Mouse (Mus musculus) heart, embryonic 11.5 days (tissue): ENCODE data around the gene 1110032A03Rik. TPM values are rescaled to one million over a fixed set of nuclear protein-coding genes. Genes with fewer than 3 reads are reported as not detected.

ENCODE experiments used
- ATAC-seq: fragments of 200-750 bp; cut with Nextera tagmentation; replicated peaks from 2 replicates; pipeline ENCODE4 v1.8.0; 2017; ENCODE audit warnings: moderate library complexity; ENCODE audit not compliant: insufficient number of reproducible peaks, low FRiP score, low TSS enrichment
- H3K27ac ChIP-seq: fragments of 300-500 bp; sonication (generic); 2 replicates; pipeline ENCODE4 v1.5.1; 2014; ENCODE audit warnings: mild to moderate bottlenecking, low read depth, low read length
- H3K27me3 ChIP-seq: fragments of 300-500 bp; sonication (generic); 2 replicates; pipeline ENCODE4 v1.6.1; 2014; ENCODE audit warnings: mild to moderate bottlenecking, low read length, mixed read lengths; ENCODE audit not compliant: control insufficient read depth, insufficient read depth
- H3K36me3 ChIP-seq: fragments of 300-500 bp; sonication (generic); 2 replicates; pipeline ENCODE4 v1.6.1; 2014; ENCODE audit warnings: mild to moderate bottlenecking, low read length, moderate library complexity, mixed read lengths; ENCODE audit not compliant: control insufficient read depth, insufficient read depth
- H3K4me1 ChIP-seq: fragments of 300-500 bp; sonication (generic); 2 replicates; pipeline ENCODE4 v1.6.1; 2014; ENCODE audit warnings: low read length; ENCODE audit not compliant: control insufficient read depth, insufficient read depth
- H3K4me2 ChIP-seq: fragments of 300-500 bp; sonication (generic); 2 replicates; pipeline ENCODE4 v1.6.1; 2014; ENCODE audit warnings: mild to moderate bottlenecking, moderate library complexity
- H3K4me3 ChIP-seq: fragments of 300-500 bp; sonication (generic); 2 replicates; pipeline ENCODE4 v1.5.1; 2014; ENCODE audit warnings: low read depth, low read length
- H3K9ac ChIP-seq: fragments of 300-500 bp; sonication (generic); 2 replicates; pipeline ENCODE4 v1.6.1; 2014; ENCODE audit warnings: mild to moderate bottlenecking, low read depth, low read length, moderate library complexity
- H3K9me3 ChIP-seq: fragments of 300-500 bp; sonication (generic); replicated peaks from 2 replicates; pipeline ENCODE4 v1.6.1; 2016; ENCODE audit warnings: low read length; ENCODE audit not compliant: control insufficient read depth
- WGBS: fragments of 180-500 bp; shearing (Covaris S2); extraction: QIAGEN DNeasy Blood & Tissue Kit; methylation state at CpG from one replicate; pipeline ENCODE4 v1.1.7; 2014; ENCODE audit not compliant: insufficient replicate concordance; 5-methylcytosine and 5-hydroxymethylcytosine counted together
- polyA plus RNA-seq: library from polyadenylated mRNA; unstranded; fragments of >200 nt; fragmentation: Nextera tagmentation; extraction: Ambion mirVana; gene quantifications from 2 replicates; pipeline ENCODE4 v1.2.1, GENCODE M21; 2014

The 1110032A03Rik gene
- polyA plus RNA-seq, 1 experiment from 2014 or later, result 22.2 TPM

DNA sequence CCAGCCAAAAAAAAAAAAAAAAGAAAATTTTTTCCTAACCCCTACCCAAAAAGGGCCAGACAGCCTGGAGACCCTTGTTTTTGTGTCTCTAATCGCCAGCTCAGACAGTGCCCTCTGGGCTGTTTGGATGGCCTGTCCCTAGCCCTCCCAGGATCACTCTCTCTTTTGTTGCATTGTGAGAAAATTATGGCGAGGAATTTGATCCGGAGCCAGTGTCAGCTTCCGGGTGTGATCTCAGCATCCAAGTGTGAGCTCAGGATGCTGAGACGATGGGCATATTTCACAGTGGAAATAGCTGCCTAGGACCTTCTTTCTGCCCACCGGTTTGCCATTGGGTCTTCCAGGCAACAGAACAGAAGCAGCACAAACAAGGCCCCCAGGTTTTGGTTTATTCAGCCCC lies 24.6 kb downstream of the 1110032A03Rik start:
- H3K4me1 ChIP-seq, result peaks cover 14% of the 10 kb centered on the region; the same call in 1 of the 2 replicates
- 46% methylated on average over 6 of the region's 6 CpGs for WGBS

DNA sequence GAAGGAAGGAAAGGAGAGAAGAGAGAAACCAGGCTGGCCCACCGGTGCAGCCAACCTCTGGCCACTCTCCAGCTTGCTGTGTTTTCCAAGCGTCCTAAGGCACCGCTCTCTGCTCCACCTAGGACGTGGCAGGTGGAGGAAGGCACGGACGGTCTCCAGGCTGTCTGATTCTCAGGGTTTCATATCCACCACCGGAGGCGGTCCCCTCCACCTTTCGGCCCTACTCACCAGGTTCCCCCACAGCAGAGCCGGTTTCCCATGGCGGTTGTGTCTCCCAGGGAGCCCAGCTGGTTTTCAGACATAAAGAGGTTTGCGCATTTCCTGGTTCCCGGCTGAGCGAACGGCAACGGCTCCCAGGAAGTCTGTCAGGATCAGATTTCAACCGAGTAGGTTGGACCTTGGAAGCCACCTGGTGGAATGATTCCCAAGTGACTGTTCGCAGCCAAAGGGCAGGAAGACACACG lies 29.1 kb downstream of the 1110032A03Rik start, which contains the start of gene 2310030G06Rik:
Gene 2310030G06Rik (minus strand): TSS at position 323 of the 464 bp plus-strand sequence.
- H3K4me2 ChIP-seq, result peak within 1 kb of the TSS; percentile 80
- H3K36me3 ChIP-seq, result no peaks in the 10 kb centered on the region
- WGBS, result 1% methylated on average over 19 of the region's 19 CpGs
- peaks cover 14% of the 10 kb centered on the region; the same call in 1 of the 2 replicates for H3K4me1 ChIP-seq
- H3K27ac ChIP-seq, result peak within 1 kb of the TSS; percentile 80
- ATAC-seq, result no peak
- no peaks in the 10 kb centered on the region for H3K9me3 ChIP-seq
- no peaks in the 10 kb centered on the region for H3K27me3 ChIP-seq
- peak within 1 kb of the TSS; percentile 81 for H3K9ac ChIP-seq
- peak within 1 kb of the TSS; percentile 53 for H3K4me3 ChIP-seq

More for the DNA sequence above, 24.6 kb downstream of the 1110032A03Rik start:
- Histone ChIP-seq H3K4me3 (peak overlapping the region; percentile 54), H3K27ac (peak overlapping the region; percentile 98), H3K4me2 (peak overlapping the region; percentile 62), H3K27me3 (no peaks in the 10 kb centered on the region), H3K36me3 (no peaks in the 10 kb centered on the region), H3K9ac (peak overlapping the region; percentile 92), H3K9me3 (no peaks in the 10 kb centered on the region)
- no peak for ATAC-seq

GRCm38 (mm10) chr9:50745806-50746205 lies 29.5 kb downstream of the 1110032A03Rik start:
- ATAC-seq, result no peak
- peak overlapping the region; percentile 81 for H3K9ac ChIP-seq
- H3K27me3 ChIP-seq, result no peaks in the 10 kb centered on the region
- no peaks in the 10 kb centered on the region for H3K9me3 ChIP-seq
- peak overlapping the region; percentile 80 for H3K4me2 ChIP-seq
- WGBS, result 12% methylated on average over 7 of the region's 7 CpGs
- H3K4me3 ChIP-seq, result peak overlapping the region; percentile 53
- peaks cover 14% of the 10 kb centered on the region; the same call in 1 of the 2 replicates for H3K4me1 ChIP-seq
- H3K27ac ChIP-seq, result peak overlapping the region; percentile 80
- H3K36me3 ChIP-seq, result no peaks in the 10 kb centered on the region

DNA sequence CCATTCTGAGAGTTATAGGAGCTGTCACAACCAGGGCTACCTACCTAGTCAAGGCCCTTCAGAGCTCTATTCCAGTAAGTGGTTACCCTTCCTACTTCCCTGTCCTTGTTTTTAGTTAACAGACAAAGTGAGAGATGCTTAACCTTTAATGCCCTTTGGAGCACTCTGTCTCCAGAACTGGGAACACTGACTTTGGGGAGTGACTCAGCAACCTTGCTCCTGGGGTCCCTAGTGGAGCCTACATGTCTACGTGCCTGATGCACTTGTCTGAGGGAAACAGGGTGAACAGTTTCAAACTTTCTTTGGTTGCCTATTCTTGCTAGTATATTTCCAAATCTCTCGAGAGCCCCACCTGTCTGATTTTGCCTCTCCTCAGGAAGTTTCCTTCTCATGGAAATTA lies 32.6 kb downstream of the 1110032A03Rik start:
- no peak overlapping the region for H3K27ac ChIP-seq

GRCm38 (mm10) chr9:50742261-50742660 lies 33.1 kb downstream of the 1110032A03Rik start:
- 83% methylated on average over 3 of the region's 3 CpGs for WGBS
- no peak overlapping the region for H3K9ac ChIP-seq
- no peaks in the 10 kb centered on the region for H3K9me3 ChIP-seq
- H3K4me2 ChIP-seq, result no peak overlapping the region
- peaks cover 10% of the 10 kb centered on the region; the same call in 1 of the 2 replicates for H3K4me1 ChIP-seq
- H3K4me3 ChIP-seq, result no peak overlapping the region
- H3K36me3 ChIP-seq, result no peaks in the 10 kb centered on the region
- no peaks in the 10 kb centered on the region for H3K27me3 ChIP-seq
- no peak for ATAC-seq
- no peak overlapping the region for H3K27ac ChIP-seq

More for the DNA sequence above, 32.6 kb downstream of the 1110032A03Rik start:
- no peaks in the 10 kb centered on the region for H3K27me3 ChIP-seq
- 55% methylated on average over 2 of the region's 2 CpGs for WGBS
- H3K9me3 ChIP-seq, result no peaks in the 10 kb centered on the region
- H3K9ac ChIP-seq, result no peak overlapping the region
- H3K4me3 ChIP-seq, result no peak overlapping the region
- ATAC-seq, result no peak
- H3K36me3 ChIP-seq, result no peaks in the 10 kb centered on the region
- no peak overlapping the region for H3K4me2 ChIP-seq
- peaks cover 10% of the 10 kb centered on the region; the same call in 1 of the 2 replicates for H3K4me1 ChIP-seq

DNA sequence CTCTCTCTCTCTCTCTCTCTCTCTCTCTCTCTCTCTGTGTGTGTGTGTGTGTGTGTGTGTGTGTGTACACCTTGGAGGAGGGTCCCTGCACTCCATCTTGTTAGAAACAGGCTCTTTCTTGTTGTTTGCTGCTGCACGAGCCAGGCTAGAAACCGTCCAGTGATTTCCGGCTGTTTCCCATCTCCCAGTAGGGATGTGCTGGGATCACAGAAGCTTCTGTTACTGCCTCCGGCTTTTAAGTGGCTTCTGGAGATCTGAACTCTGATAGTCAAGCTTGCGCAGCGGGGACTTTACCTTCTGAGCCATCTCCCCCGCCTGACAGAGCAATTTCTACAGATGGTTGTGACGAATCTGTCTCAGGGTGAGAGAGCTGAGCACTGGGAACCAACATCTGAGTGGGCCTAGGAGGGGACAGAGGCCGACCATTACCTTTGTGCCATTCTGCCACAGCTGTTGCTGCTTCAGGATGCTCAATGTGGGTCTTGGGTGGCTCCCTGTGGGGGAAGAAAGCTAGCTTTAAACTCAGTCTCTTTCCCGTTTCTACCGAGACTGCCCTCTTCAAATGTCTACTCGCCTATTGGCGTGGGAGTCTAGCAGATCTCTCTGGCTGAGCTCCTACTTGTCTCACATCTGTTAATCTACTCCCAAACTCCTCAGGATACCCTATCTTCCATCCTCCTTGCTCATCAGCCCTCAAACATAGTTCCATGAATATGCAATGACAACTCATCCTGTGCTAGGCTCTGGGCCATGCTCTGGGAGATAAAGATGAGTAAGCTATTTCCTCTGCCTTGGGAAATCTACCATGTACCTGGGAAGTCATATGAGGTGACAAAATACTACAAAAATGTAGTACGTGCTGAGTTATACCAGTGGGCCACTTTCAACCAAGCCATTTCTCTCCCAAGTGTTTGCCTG lies 34.2 kb downstream of the 1110032A03Rik start:
- Histone ChIP-seq H3K9ac (no peak overlapping the region), H3K9me3 (no peaks in the 10 kb centered on the region), H3K27ac (no peak overlapping the region), H3K4me3 (no peak overlapping the region), H3K4me2 (no peak overlapping the region), H3K27me3 (no peaks in the 10 kb centered on the region), H3K4me1 (peaks cover 9% of the 10 kb centered on the region; the same call in 1 of the 2 replicates), H3K36me3 (no peaks in the 10 kb centered on the region)
- no peak for ATAC-seq
- 81% methylated on average over 14 of the region's 14 CpGs for WGBS

GRCm38 (mm10) chr9:50738914-50739870 lies 36.1 kb downstream of the 1110032A03Rik start, which contains the start of gene Dixdc1:
Gene Dixdc1, minus strand, starts transcription at chr9:50739517.
- no peaks in the 10 kb centered on the region for H3K9me3 ChIP-seq
- H3K27me3 ChIP-seq, result no peaks in the 10 kb centered on the region
- peak within 1 kb of the TSS; percentile 70 for H3K4me2 ChIP-seq
- 0 out of 2 replicates have a peak, but pooled peaks cover 4% of the 10 kb centered on the region for H3K4me1 ChIP-seq
- peak within 1 kb of the TSS; percentile 31 for H3K4me3 ChIP-seq
- H3K27ac ChIP-seq, result no peak within 1 kb of the TSS
- H3K36me3 ChIP-seq, result no peaks in the 10 kb centered on the region
- ATAC-seq, result peak; percentile 93
- no peak within 1 kb of the TSS for H3K9ac ChIP-seq
- 14% methylated on average over 36 of the region's 36 CpGs for WGBS

DNA sequence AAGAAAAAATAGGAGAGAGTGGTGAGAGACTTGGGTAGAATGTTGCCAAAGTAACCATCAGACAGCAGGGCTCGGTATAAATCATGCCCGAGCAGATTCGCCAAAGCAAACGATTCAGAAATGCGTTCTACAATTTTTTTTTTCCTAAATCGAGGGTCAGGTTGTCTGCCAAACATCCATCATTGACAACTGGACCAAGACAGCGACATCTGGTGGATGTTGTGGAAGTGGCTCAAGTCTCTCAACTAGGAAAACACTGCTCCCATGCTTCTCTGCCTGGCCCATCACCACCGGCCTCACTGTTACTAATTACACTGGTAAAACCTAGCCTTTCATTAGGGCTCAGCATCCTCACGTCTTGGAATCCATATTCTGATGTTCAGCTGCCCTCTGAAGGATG lies 40.3 kb downstream of the 1110032A03Rik start:
- Histone ChIP-seq H3K9me3 (no peaks in the 10 kb centered on the region), H3K4me1 (no peaks in the 10 kb centered on the region), H3K9ac (no peak overlapping the region), H3K4me3 (no peak overlapping the region), H3K4me2 (peak overlapping the region; percentile 25; the same call in 1 of the 2 replicates), H3K27me3 (no peaks in the 10 kb centered on the region), H3K27ac (no peak overlapping the region), H3K36me3 (no peaks in the 10 kb centered on the region)
- ATAC-seq, result no peak
- WGBS, result 4% methylated on average over 9 of the region's 9 CpGs
